Comparison of ENCODE assay signal across 29 mouse cellular contexts in genomic region chr11:74749241-74749640, GRCm38 (mm10). TPM values are rescaled to one million over a fixed set of nuclear protein-coding genes. Genes with fewer than 3 reads are reported as not detected.
DNase-seq lines count a peak whose midpoint lies in the region; ATAC-seq lines count a peak whose summit lies in the region.
"Had no signal": no experiment of that assay in that cellular context is flagged by ENCODE, and none has a peak within 500 bp of the region (broad histone marks: within the 10 kb centered on the region; RNA-seq: fewer than 3 reads in every experiment).

No protein-coding gene starts in this region.

- intact Hi-C loops in heart, postnatal 14 days (cut with DNase I), result no loop called here

- no peak overlapping the region for H3K9ac ChIP-seq in heart, embryonic 14.5 days (ENCODE audit: low read length)
- H3K9ac ChIP-seq: forebrain, embryonic 13.5 days; hindbrain, embryonic 15.5 days; kidney, embryonic 15.5 days; limb, embryonic 15.5 days; liver, embryonic 13.5 days; stomach, embryonic 15.5 days had no signal

- H3K4me1 ChIP-seq in heart, embryonic 14.5 days (ENCODE audit: control insufficient read depth in 2 of 2, insufficient read depth in 2 of 2, low read length in 2 of 2), result peaks cover 18 to 25% of the 10 kb centered on the region in 2 experiments
- H3K4me1 ChIP-seq in megakaryocyte, embryonic 14.5 days, result peaks cover 4% of the 10 kb centered on the region
- peaks cover 13% of the 10 kb centered on the region for H3K4me1 ChIP-seq in limb, embryonic 10.5 days
- H3K4me1 ChIP-seq: hindbrain, embryonic 15.5 days; kidney, embryonic 15.5 days; liver, embryonic 13.5 days; stomach, embryonic 15.5 days had no signal

- 82% methylated on average over 13 of the region's 13 CpGs for WGBS in heart, embryonic 14.5 days
- WGBS in limb, embryonic 10.5 days, result 86% methylated on average over 13 of the region's 13 CpGs

- no peaks in the 10 kb centered on the region for H3K36me3 ChIP-seq in heart, embryonic 14.5 days (ENCODE audit: control insufficient read depth, insufficient read depth, low read length)
- H3K36me3 ChIP-seq in megakaryocyte, embryonic 14.5 days (replicated peaks; ENCODE audit: low read length), result no peaks in the 10 kb centered on the region
- H3K36me3 ChIP-seq in limb, embryonic 10.5 days, result no peaks in the 10 kb centered on the region
- H3K36me3 ChIP-seq: hindbrain, embryonic 10.5 days; hindbrain, embryonic 15.5 days; kidney, embryonic 15.5 days; limb, embryonic 15.5 days; liver, embryonic 13.5 days; stomach, embryonic 15.5 days had no signal

- H3K27ac ChIP-seq in heart, embryonic 14.5 days (replicated peaks in 1 of 2; ENCODE audit: control insufficient read depth in 1 of 2, insufficient read depth in 1 of 2, low read depth in 2 of 2, low read length in 2 of 2), result peak overlapping the region; percentile 58 to 86
- H3K27ac ChIP-seq in limb, embryonic 10.5 days, result no peak overlapping the region
- H3K27ac ChIP-seq: forebrain, embryonic 13.5 days; hindbrain, embryonic 10.5 days; hindbrain, embryonic 15.5 days; kidney, embryonic 15.5 days; limb, embryonic 15.5 days; liver, embryonic 13.5 days; stomach, embryonic 15.5 days had no signal

- DNase-seq in adrenal gland, adult 2 months, result peak; percentile 72
- no peak for DNase-seq in adrenal gland, adult 18-20 months (ENCODE audit: low spot score in 2 of 2)
- no peak for DNase-seq in heart, postnatal 14 days
- no peak for DNase-seq in limb, embryonic 10.5 days (ENCODE audit: low spot score)
- DNase-seq in testis, postnatal 14 days (ENCODE audit: low spot score), result no peak
- DNase-seq: cerebellum, adult 8-10 months; cerebellum, postnatal 36 days; gastrocnemius, postnatal 10 days; kidney, postnatal 36 days; left cerebral cortex, postnatal 4 days; liver, embryonic 13.5 days; lung, adult 18-20 months; lung, postnatal 4 days; midbrain, embryonic 14.5 days; retina, postnatal 1 day; right cerebral cortex, postnatal 25 days; thymus, postnatal 14 days had no signal

- no peak overlapping the region for H3K4me3 ChIP-seq in heart, embryonic 14.5 days (ENCODE audit: control insufficient read depth in 1 of 2, insufficient read depth in 1 of 2, low read depth in 1 of 2, low read length in 2 of 2)
- peak overlapping the region; percentile 2 for H3K4me3 ChIP-seq in megakaryocyte, embryonic 14.5 days (replicated peaks)
- H3K4me3 ChIP-seq in limb, embryonic 10.5 days, result no peak overlapping the region
- H3K4me3 ChIP-seq: forebrain, embryonic 13.5 days; hindbrain, embryonic 10.5 days; hindbrain, embryonic 15.5 days; kidney, embryonic 15.5 days; limb, embryonic 15.5 days; liver, embryonic 13.5 days; stomach, embryonic 15.5 days had no signal

- H3K4me2 ChIP-seq in heart, embryonic 14.5 days (ENCODE audit: low read length), result no peak overlapping the region
- H3K4me2 ChIP-seq: forebrain, embryonic 13.5 days; hindbrain, embryonic 15.5 days; kidney, embryonic 15.5 days; limb, embryonic 15.5 days; liver, embryonic 13.5 days; stomach, embryonic 15.5 days had no signal

- ATAC-seq in heart, embryonic 14.5 days (ENCODE audit: insufficient number of reproducible peaks, insufficient read depth, low FRiP score, low read depth), result no peak
- ATAC-seq in megakaryocyte, adult 5-6 weeks (ENCODE audit: poor library complexity, severe bottlenecking), result no peak
- ATAC-seq: forebrain, embryonic 13.5 days; inflammation-experienced regulatory T-cells, adult 6 months; lung, postnatal 0 days; Patski had no signal

- H3K9me3 ChIP-seq in heart, embryonic 14.5 days (ENCODE audit: control insufficient read depth, low read length), result no peaks in the 10 kb centered on the region
- no peaks in the 10 kb centered on the region for H3K9me3 ChIP-seq in megakaryocyte, embryonic 14.5 days
- no peaks in the 10 kb centered on the region for H3K9me3 ChIP-seq in limb, embryonic 10.5 days (replicated peaks)
- H3K9me3 ChIP-seq: forebrain, embryonic 13.5 days; hindbrain, embryonic 10.5 days; hindbrain, embryonic 15.5 days; kidney, embryonic 15.5 days; limb, embryonic 15.5 days; liver, embryonic 13.5 days; stomach, embryonic 15.5 days had no signal

- H3K27me3 ChIP-seq in heart, embryonic 14.5 days (ENCODE audit: control insufficient read depth, insufficient read depth, low read length), result no peaks in the 10 kb centered on the region
- peaks cover 8% of the 10 kb centered on the region for H3K27me3 ChIP-seq in megakaryocyte, embryonic 14.5 days (replicated peaks)
- no peaks in the 10 kb centered on the region for H3K27me3 ChIP-seq in limb, embryonic 10.5 days (ENCODE audit: low read depth, poor library complexity, severe bottlenecking)
- H3K27me3 ChIP-seq: forebrain, embryonic 13.5 days; hindbrain, embryonic 15.5 days; kidney, embryonic 15.5 days; limb, embryonic 15.5 days; liver, embryonic 13.5 days; Patski; stomach, embryonic 15.5 days had no signal

RNA-seq across cellular contexts. Expression of gene Mettl16, which starts 21.4 kb away (rescaled TPM):
- 10 to 100 TPM; 33.2 to 33.7 TPM for total RNA-seq in adrenal gland, adult 2 months (2021)
- 1.5 and 3.2 TPM in 2 replicates for polyA plus RNA-seq in adrenal gland, adult 2 months (2012; rRNA removed)
- 10 to 100 TPM; 30.8 to 42.7 TPM for total RNA-seq in adrenal gland, adult 18-20 months (2021)
- 20.3 and 21.4 TPM in 2 replicates for polyA plus RNA-seq in heart, embryonic 14.5 days (2014; fragmentation: Nextera tagmentation; extraction: Ambion mirVana)
- 10 to 100 TPM; 11.2 to 14.2 TPM for total RNA-seq in heart, postnatal 14 days (2021)
- polyA plus RNA-seq in megakaryocyte, embryonic 14.5 days (2012; ENCODE audit: insufficient read depth, low replicate concordance), result 0.32 and 10.4 TPM in 2 replicates
- total RNA-seq in megakaryocyte, adult 5-6 weeks (2015), result 3.5 and 6.2 TPM in 2 replicates
- 10.2 and 12.5 TPM in 2 replicates for total RNA-seq in megakaryocyte, adult 5-6 weeks (2017)
- polyA plus RNA-seq in limb, embryonic 10.5 days (2016; fragmentation: Nextera tagmentation; extraction: Ambion mirVana), result 72.4 and 73.2 TPM in 2 replicates

RNA-seq across cellular contexts. Expression of gene Pafah1b1, which starts 24.8 kb away (rescaled TPM):
- total RNA-seq in adrenal gland, adult 2 months (2021), result 100 to 1,000 TPM; 171 to 185 TPM
- polyA plus RNA-seq in adrenal gland, adult 2 months (2012; rRNA removed), result 6.9 and 8.2 TPM in 2 replicates
- total RNA-seq in adrenal gland, adult 18-20 months (2021), result 100 to 1,000 TPM; 185 to 188 TPM
- 66.6 and 71.4 TPM in 2 replicates for polyA plus RNA-seq in heart, embryonic 14.5 days (2014; fragmentation: Nextera tagmentation; extraction: Ambion mirVana)
- total RNA-seq in heart, postnatal 14 days (2021), result 100 to 1,000 TPM; 200 to 201 TPM
- 10.5 and 11.5 TPM in 2 replicates for polyA plus RNA-seq in megakaryocyte, embryonic 14.5 days (2012; ENCODE audit: insufficient read depth, low replicate concordance)
- total RNA-seq in megakaryocyte, adult 5-6 weeks (2015), result 53.1 and 57.4 TPM in 2 replicates
- total RNA-seq in megakaryocyte, adult 5-6 weeks (2017), result 58.7 and 64.4 TPM in 2 replicates
- polyA plus RNA-seq in limb, embryonic 10.5 days (2016; fragmentation: Nextera tagmentation; extraction: Ambion mirVana), result 46.0 and 49.9 TPM in 2 replicates
